Mouse (Mus musculus) lung, postnatal 0 days (tissue): ENCODE results near the gene Mgat5.

ENCODE experiments used
- CTCF ChIP-seq: IDR thresholded peaks from 2 replicates; pipeline ENCODE4 v1.5.1; 2016; ENCODE audit warnings: antibody characterized with exemption, mild to moderate bottlenecking
- EP300 ChIP-seq: IDR thresholded peaks from 2 replicates; pipeline ENCODE4 v1.6.1; 2016; ENCODE audit warnings: antibody characterized with exemption, mild to moderate bottlenecking, control low read depth

- TF ChIP-seq EP300: no peak
- TF ChIP-seq CTCF: no peak
Measured at GRCm38 (mm10) chr1:127318486-127318885, 113.7 kb downstream of the Mgat5 start.
